Mouse (Mus musculus) forelimb bud, embryonic 11.5 days (tissue): ENCODE measurements around the gene Prokr2.

Experiments
- DNase-seq: peaks from one replicate; pipeline ENCODE4 v3.0.0-alpha.2; 2012; ENCODE audit warnings: low read depth, low spot score

Prokr2 gene

GRCm38 (mm10) chr2:132385194-132385838 lies at the start of gene Prokr2:
Gene Prokr2 (minus strand): TSS chr2:132385447.
- peak; percentile 41 for DNase-seq

- no peak for DNase-seq
Observed at GRCm38 (mm10) chr2:132427160-132427941, 42.1 kb upstream of the Prokr2 start.

GRCm38 (mm10) chr2:132425576-132425975 lies 40.3 kb upstream of the Prokr2 start:
- no peak for DNase-seq

GRCm38 (mm10) chr2:132423411-132424047 lies 38.3 kb upstream of the Prokr2 start:
- no peak for DNase-seq

- DNase-seq: no peak
Observed at GRCm38 (mm10) chr2:132422846-132423245, 37.6 kb upstream of the Prokr2 start.

GRCm38 (mm10) chr2:132418414-132418813 lies 33.2 kb upstream of the Prokr2 start:
- DNase-seq: no peak

GRCm38 (mm10) chr2:132410126-132410525 lies 24.9 kb upstream of the Prokr2 start:
- no peak for DNase-seq

- DNase-seq: no peak
Observed at GRCm38 (mm10) chr2:132398136-132398535, 12.9 kb upstream of the Prokr2 start.

- DNase-seq: no peak
Observed at GRCm38 (mm10) chr2:132395753-132396152, 10.5 kb upstream of the Prokr2 start.

GRCm38 (mm10) chr2:132390607-132391160 lies 5.4 kb upstream of the Prokr2 start:
- DNase-seq: no peak

- DNase-seq: peak; percentile 14
Observed at GRCm38 (mm10) chr2:132389562-132389961, 4.3 kb upstream of the Prokr2 start.

- no peak for DNase-seq
Observed at GRCm38 (mm10) chr2:132384511-132385193, 595 bp downstream of the Prokr2 start.

GRCm38 (mm10) chr2:132382308-132382707 lies 2.9 kb downstream of the Prokr2 start:
- DNase-seq: no peak

GRCm38 (mm10) chr2:132379690-132380089 lies 5.6 kb downstream of the Prokr2 start:
- DNase-seq: no peak

- no peak for DNase-seq
Observed at GRCm38 (mm10) chr2:132378602-132379150, 6.6 kb downstream of the Prokr2 start.

- DNase-seq: no peak
Observed at GRCm38 (mm10) chr2:132377436-132377835, 7.8 kb downstream of the Prokr2 start.

GRCm38 (mm10) chr2:132375721-132376120 lies 9.5 kb downstream of the Prokr2 start:
- no peak for DNase-seq

- DNase-seq: no peak
Observed at GRCm38 (mm10) chr2:132375135-132375534, 10.1 kb downstream of the Prokr2 start.

GRCm38 (mm10) chr2:132373748-132374147 lies 11.5 kb downstream of the Prokr2 start:
- no peak for DNase-seq

GRCm38 (mm10) chr2:132368433-132368832 lies 16.8 kb downstream of the Prokr2 start:
- DNase-seq: no peak

- no peak for DNase-seq
Observed at GRCm38 (mm10) chr2:132343846-132344245, 41.4 kb downstream of the Prokr2 start.
